Mouse (Mus musculus) heart, postnatal 0 days (tissue): Measurements from ENCODE around the gene Gabarapl1.

Source experiments
- CTCF ChIP-seq: IDR thresholded peaks from 2 replicates; pipeline ENCODE4 v1.5.1; 2016; ENCODE audit warnings: antibody characterized with exemption, control low read depth, low read depth
- EP300 ChIP-seq: IDR thresholded peaks from 2 replicates; pipeline ENCODE4 v1.6.1; 2016; ENCODE audit warnings: antibody characterized with exemption, low read depth

GRCm38 (mm10) chr6:129516388-129516787, 16.6 kb upstream of the Gabarapl1 start:
- TF ChIP-seq EP300 (no peak), CTCF (no peak)
